Mouse (Mus musculus) myocyte (in vitro differentiated cells): ENCODE data around the gene Igf2r. TPM values are rescaled to one million over a fixed set of nuclear protein-coding genes. Genes with fewer than 3 reads are reported as not detected.

Source experiments
- H3K27me3 ChIP-seq: one replicate; pipeline ENCODE4 v1.6.1; 2011; ENCODE audit not compliant: control insufficient read depth, insufficient read depth, insufficient read length
- H3K36me3 ChIP-seq: one replicate; pipeline ENCODE4 v1.6.1; 2011; ENCODE audit not compliant: control insufficient read depth, insufficient read depth
- H3K4me2 ChIP-seq: one replicate; pipeline ENCODE4 v1.6.1; 2011; ENCODE audit warnings: low read depth, control low read depth
- H3K4me3 ChIP-seq: one replicate; pipeline ENCODE4 v1.5.1; 2011; ENCODE audit warnings: mild to moderate bottlenecking, control low read depth, moderate library complexity
- H3K79me2 ChIP-seq: one replicate; pipeline ENCODE4 v1.6.1; 2011; ENCODE audit not compliant: control insufficient read depth, insufficient read depth
- H3ac ChIP-seq: one replicate; pipeline ENCODE4 v1.6.1; 2011; ENCODE audit not compliant: control insufficient read depth, insufficient read length
- CEBPB ChIP-seq: IDR thresholded peaks from 2 replicates; pipeline ENCODE4 v1.6.1; 2011; ENCODE audit warnings: mild to moderate bottlenecking, moderate library complexity; ENCODE audit not compliant: poor library complexity, insufficient read depth, severe bottlenecking
- E2F4 ChIP-seq: IDR thresholded peaks from one replicate; pipeline ENCODE4 v1.6.1; 2011; ENCODE audit warnings: mild to moderate bottlenecking, control low read depth, moderate library complexity; ENCODE audit not compliant: insufficient read depth
- MAX ChIP-seq: IDR thresholded peaks from one replicate; pipeline ENCODE4 v1.6.1; 2011; ENCODE audit warnings: low read depth, mild to moderate bottlenecking, control low read depth
- MYOD1 ChIP-seq, 3 experiments: IDR thresholded peaks; one replicate each; pipeline ENCODE4 v1.6.1; 2011; ENCODE audit warnings: control low read depth in 2 of 3, low read depth in 2 of 3, mild to moderate bottlenecking in 2 of 3, moderate library complexity in 1 of 3; ENCODE audit not compliant: insufficient read length in 2 of 3, control insufficient read depth in 1 of 3
- MYOG ChIP-seq, 3 experiments: IDR thresholded peaks; one replicate each; pipeline ENCODE4 v1.6.1; 2011; ENCODE audit warnings: control low read depth in 2 of 3, low read depth in 2 of 3, mild to moderate bottlenecking in 2 of 3; ENCODE audit not compliant: insufficient read length in 2 of 3, control insufficient read depth in 1 of 3, insufficient read depth in 1 of 3
- POLR2A ChIP-seq: IDR thresholded peaks from one replicate; pipeline ENCODE4 v1.6.1; 2011; ENCODE audit warnings: low read depth, mild to moderate bottlenecking, control low read depth, moderate library complexity; ENCODE audit not compliant: insufficient read length
- POLR2AphosphoS2 ChIP-seq: IDR thresholded peaks from one replicate; pipeline ENCODE4 v1.6.1; 2011; ENCODE audit warnings: low read depth, control low read depth; ENCODE audit not compliant: insufficient read length
- REST ChIP-seq: IDR thresholded peaks from one replicate; pipeline ENCODE4 v1.6.1; 2011; ENCODE audit warnings: mild to moderate bottlenecking, control low read depth, moderate library complexity; ENCODE audit not compliant: insufficient read depth, insufficient read length
- SRF ChIP-seq: IDR thresholded peaks from one replicate; pipeline ENCODE4 v1.6.1; 2011; ENCODE audit warnings: low read depth; ENCODE audit not compliant: control insufficient read depth, insufficient read length
- TCF12 ChIP-seq: IDR thresholded peaks from one replicate; pipeline ENCODE4 v1.6.1; 2011; ENCODE audit warnings: mild to moderate bottlenecking, control low read depth; ENCODE audit not compliant: poor library complexity, insufficient read depth, severe bottlenecking
- TCF3 ChIP-seq: IDR thresholded peaks from one replicate; pipeline ENCODE4 v1.6.1; 2011; ENCODE audit warnings: low read depth, control low read depth; ENCODE audit not compliant: insufficient read length
- USF1 ChIP-seq: IDR thresholded peaks from one replicate; pipeline ENCODE4 v1.6.1; 2011; ENCODE audit warnings: low read depth, mild to moderate bottlenecking, control low read depth, moderate library complexity
- polyA plus RNA-seq: library from polyadenylated mRNA; unstranded; fragments of >200 nt; fragmentation: generic; extraction: Trizol; gene quantifications from one replicate; pipeline ENCODE4 v1.2.1, GENCODE M21; 2012; ENCODE audit warnings: missing spikeins

Gene Igf2r
- polyA plus RNA-seq, 1 experiment, result 21.6 TPM

GRCm38 (mm10) chr17:12691899-12692298, 77.6 kb downstream of the Igf2r start:
- no peaks in the 10 kb centered on the region for H3K79me2 ChIP-seq
- H3K4me2 ChIP-seq, result no peak overlapping the region
- peaks cover 5% of the 10 kb centered on the region for H3K36me3 ChIP-seq
- H3ac ChIP-seq, result no peak overlapping the region
- H3K27me3 ChIP-seq, result no peaks in the 10 kb centered on the region
- TF ChIP-seq TCF12 (no peak), POLR2AphosphoS2 (no peak), E2F4 (no peak), SRF (no peak), REST (no peak), USF1 (no peak), MYOD1 (IDR thresholded peaks at IDR 0.05; ENCODE audit: control insufficient read depth in 1 of 3, insufficient read length in 2 of 3, low read depth in 2 of 3) (no peak), POLR2A (no peak), MAX (no peak), MYOG (IDR thresholded peaks at IDR 0.05; ENCODE audit: control insufficient read depth in 1 of 3, insufficient read depth in 1 of 3, insufficient read length in 2 of 3, low read depth in 2 of 3) (no peak), TCF3 (no peak), CEBPB (no peak)
- no peak overlapping the region for H3K4me3 ChIP-seq

GRCm38 (mm10) chr17:12689537-12689936, 79.9 kb downstream of the Igf2r start:
- Histone ChIP-seq H3K27me3 (no peaks in the 10 kb centered on the region), H3ac (no peak overlapping the region), H3K4me3 (no peak overlapping the region), H3K79me2 (no peaks in the 10 kb centered on the region), H3K36me3 (peaks cover 5% of the 10 kb centered on the region), H3K4me2 (no peak overlapping the region)
- TF ChIP-seq MAX, result no peak
- no peak for TF ChIP-seq REST
- no peak for TF ChIP-seq MYOD1 (IDR thresholded peaks at IDR 0.05; ENCODE audit: control insufficient read depth in 1 of 3, insufficient read length in 2 of 3, low read depth in 2 of 3)
- no peak for TF ChIP-seq POLR2AphosphoS2
- TF ChIP-seq CEBPB, result no peak
- no peak for TF ChIP-seq E2F4
- TF ChIP-seq SRF, result no peak
- TF ChIP-seq TCF3, result no peak
- no peak for TF ChIP-seq MYOG (IDR thresholded peaks at IDR 0.05; ENCODE audit: control insufficient read depth in 1 of 3, insufficient read depth in 1 of 3, insufficient read length in 2 of 3, low read depth in 2 of 3)
- no peak for TF ChIP-seq POLR2A
- no peak for TF ChIP-seq USF1
- TF ChIP-seq TCF12, result no peak

- H3K36me3 ChIP-seq, result peaks cover 5% of the 10 kb centered on the region
- H3ac ChIP-seq, result no peak overlapping the region
- no peak for TF ChIP-seq POLR2A
- TF ChIP-seq SRF, result no peak
- TF ChIP-seq USF1, result no peak
- no peak for TF ChIP-seq E2F4
- TF ChIP-seq MAX, result no peak
- TF ChIP-seq MYOG (IDR thresholded peaks at IDR 0.05; ENCODE audit: control insufficient read depth in 1 of 3, insufficient read depth in 1 of 3, insufficient read length in 2 of 3, low read depth in 2 of 3), result no peak
- TF ChIP-seq TCF3, result no peak
- TF ChIP-seq POLR2AphosphoS2, result no peak
- TF ChIP-seq CEBPB, result no peak
- TF ChIP-seq REST, result no peak
- TF ChIP-seq TCF12, result no peak
- H3K4me2 ChIP-seq, result no peak overlapping the region
- H3K79me2 ChIP-seq, result no peaks in the 10 kb centered on the region
- H3K4me3 ChIP-seq, result no peak overlapping the region
- no peaks in the 10 kb centered on the region for H3K27me3 ChIP-seq
Observed at GRCm38 (mm10) chr17:12688427-12689110, 80.9 kb downstream of the Igf2r start.

GRCm38 (mm10) chr17:12684928-12685624, 84.4 kb downstream of the Igf2r start:
- Histone ChIP-seq H3ac (no peak overlapping the region), H3K27me3 (no peaks in the 10 kb centered on the region), H3K36me3 (peaks cover 5% of the 10 kb centered on the region), H3K79me2 (no peaks in the 10 kb centered on the region), H3K4me3 (no peak overlapping the region), H3K4me2 (no peak overlapping the region)
- TF ChIP-seq USF1, result no peak
- peak in 1 of 3 experiments; percentile 56 for TF ChIP-seq MYOG (IDR thresholded peaks at IDR 0.05; ENCODE audit: control insufficient read depth in 1 of 3, insufficient read depth in 1 of 3, insufficient read length in 2 of 3, low read depth in 2 of 3)
- TF ChIP-seq POLR2A, result no peak
- TF ChIP-seq E2F4, result no peak
- no peak for TF ChIP-seq POLR2AphosphoS2
- TF ChIP-seq SRF, result no peak
- TF ChIP-seq REST, result no peak
- TF ChIP-seq MYOD1 (IDR thresholded peaks at IDR 0.05; ENCODE audit: control insufficient read depth in 1 of 3, insufficient read length in 2 of 3, low read depth in 2 of 3), result peak in 1 of 3 experiments; percentile 58
- TF ChIP-seq TCF12, result no peak
- no peak for TF ChIP-seq TCF3
- no peak for TF ChIP-seq CEBPB
- no peak for TF ChIP-seq MAX
